Mouse (Mus musculus): ENCODE results near the gene Oasl1. TPM values are rescaled to one million over a fixed set of nuclear protein-coding genes. Genes with fewer than 3 reads are reported as not detected.
"Not testable (repeated sequence)": the region's sequence is repeated elsewhere in the genome, so short reads cannot be mapped to it uniquely, and the experiment has no call there.

Gene Oasl1
- polyA plus RNA-seq, 1 experiment, result 0.42 TPM

DNA sequence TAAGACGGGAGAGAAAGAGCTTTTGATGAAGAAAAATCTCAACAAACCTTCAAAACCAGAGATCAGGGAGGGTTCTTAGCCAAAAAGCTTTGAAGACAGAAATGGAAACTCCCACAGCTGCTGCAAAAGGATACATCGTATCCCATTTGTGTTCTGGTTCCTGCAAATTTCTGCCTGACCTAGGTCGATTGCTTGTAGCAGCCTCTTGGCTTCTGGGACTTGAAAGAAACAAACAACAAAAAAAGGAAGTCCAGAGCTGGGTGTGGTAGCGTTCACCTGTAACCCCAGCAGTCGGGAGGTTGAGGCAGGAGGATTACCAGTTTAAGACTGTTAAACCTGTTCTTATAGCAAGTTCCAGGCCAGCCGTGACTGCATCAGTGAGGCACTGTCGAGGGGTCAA lies 24.2 kb upstream of the Oasl1 start:
- no peak for DNase-seq (ENCODE audit: low read depth)
- TF ChIP-seq POLR2A (IDR thresholded peaks at IDR 0.05; ENCODE audit: borderline replicate concordance, extremely low read depth, insufficient read depth, insufficient read length, poor library complexity, severe bottlenecking), result no peak
- TF ChIP-seq CTCF (IDR thresholded peaks at IDR 0.05; ENCODE audit: borderline replicate concordance, extremely low read depth, insufficient read depth, insufficient read length), result no peak

GRCm38 (mm10) chr5:114902413-114902812 lies 20.6 kb upstream of the Oasl1 start:
- peak; percentile 64 for TF ChIP-seq CTCF (IDR thresholded peaks at IDR 0.05; ENCODE audit: borderline replicate concordance, extremely low read depth, insufficient read depth, insufficient read length)
- no peak for TF ChIP-seq POLR2A (IDR thresholded peaks at IDR 0.05; ENCODE audit: borderline replicate concordance, extremely low read depth, insufficient read depth, insufficient read length, poor library complexity, severe bottlenecking)
- DNase-seq (ENCODE audit: low read depth), result peak; percentile 60

DNA sequence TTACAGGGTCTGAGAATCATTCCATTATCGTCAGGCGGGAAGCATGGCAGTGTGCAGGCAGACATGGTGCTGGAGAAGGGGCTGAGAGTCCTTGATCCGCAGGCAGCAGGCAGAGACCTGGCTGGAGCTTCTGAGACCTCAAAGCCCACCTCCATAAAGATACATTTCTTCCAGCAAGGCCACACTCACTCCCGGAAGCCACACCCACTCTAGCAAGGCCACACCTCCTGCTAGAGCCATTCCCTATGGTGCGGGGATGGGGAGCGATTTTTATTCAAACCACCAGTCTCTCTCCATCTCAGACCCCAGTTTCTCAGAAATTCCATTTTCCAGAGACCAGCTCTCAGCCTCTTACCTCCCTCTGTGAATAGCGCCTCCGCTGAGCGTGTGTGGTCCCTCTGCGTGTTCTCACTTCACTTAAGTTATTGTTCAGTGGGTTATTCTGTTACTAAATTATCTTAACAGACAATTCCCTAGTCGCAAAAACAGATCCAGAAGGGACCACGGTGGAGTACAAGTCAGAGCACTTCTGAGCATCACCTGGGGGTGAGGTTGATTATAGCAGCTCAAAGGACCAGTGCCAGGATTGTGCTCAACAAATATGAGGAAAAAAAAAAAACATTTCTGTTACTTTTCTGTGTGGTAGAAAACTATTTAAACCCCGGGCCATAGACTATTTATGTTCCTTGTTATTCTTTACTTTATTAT lies 14.3 kb upstream of the Oasl1 start:
- no peak for DNase-seq (ENCODE audit: low read depth)
- TF ChIP-seq CTCF (IDR thresholded peaks at IDR 0.05; ENCODE audit: borderline replicate concordance, extremely low read depth, insufficient read depth, insufficient read length) (no peak), POLR2A (IDR thresholded peaks at IDR 0.05; ENCODE audit: borderline replicate concordance, extremely low read depth, insufficient read depth, insufficient read length, poor library complexity, severe bottlenecking) (no peak)

- no peak for DNase-seq (ENCODE audit: low read depth)
- no peak for TF ChIP-seq POLR2A (IDR thresholded peaks at IDR 0.05; ENCODE audit: borderline replicate concordance, extremely low read depth, insufficient read depth, insufficient read length, poor library complexity, severe bottlenecking)
- no peak for TF ChIP-seq CTCF (IDR thresholded peaks at IDR 0.05; ENCODE audit: borderline replicate concordance, extremely low read depth, insufficient read depth, insufficient read length)
Measured at GRCm38 (mm10) chr5:114913686-114914085, 9.4 kb upstream of the Oasl1 start.

DNA sequence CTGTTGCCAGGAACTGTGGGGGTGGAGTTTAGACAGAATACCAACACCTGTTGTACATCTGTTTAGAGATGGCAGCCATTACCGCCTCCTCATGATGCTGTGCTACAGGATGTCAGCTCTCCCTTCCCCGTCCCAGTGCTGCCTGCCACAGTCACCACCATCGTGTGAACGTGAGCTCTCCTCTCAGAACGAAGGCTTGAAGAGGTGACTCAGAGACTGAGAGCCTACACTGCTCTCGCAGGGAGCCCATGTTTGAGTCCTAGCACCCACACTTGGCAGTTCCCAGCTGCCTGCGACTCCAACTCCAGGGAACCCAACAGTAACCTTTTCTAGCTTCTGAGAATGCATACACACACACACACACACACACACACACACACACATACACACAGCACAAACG lies 8.2 kb upstream of the Oasl1 start:
- TF ChIP-seq CTCF (IDR thresholded peaks at IDR 0.05; ENCODE audit: borderline replicate concordance, extremely low read depth, insufficient read depth, insufficient read length) (no peak), POLR2A (IDR thresholded peaks at IDR 0.05; ENCODE audit: borderline replicate concordance, extremely low read depth, insufficient read depth, insufficient read length, poor library complexity, severe bottlenecking) (no peak)
- no peak for DNase-seq (ENCODE audit: low read depth)

GRCm38 (mm10) chr5:114915854-114916253 lies 7.2 kb upstream of the Oasl1 start:
- no peak for DNase-seq (ENCODE audit: low read depth)
- no peak for TF ChIP-seq POLR2A (IDR thresholded peaks at IDR 0.05; ENCODE audit: borderline replicate concordance, extremely low read depth, insufficient read depth, insufficient read length, poor library complexity, severe bottlenecking)
- no peak for TF ChIP-seq CTCF (IDR thresholded peaks at IDR 0.05; ENCODE audit: borderline replicate concordance, extremely low read depth, insufficient read depth, insufficient read length)

DNA sequence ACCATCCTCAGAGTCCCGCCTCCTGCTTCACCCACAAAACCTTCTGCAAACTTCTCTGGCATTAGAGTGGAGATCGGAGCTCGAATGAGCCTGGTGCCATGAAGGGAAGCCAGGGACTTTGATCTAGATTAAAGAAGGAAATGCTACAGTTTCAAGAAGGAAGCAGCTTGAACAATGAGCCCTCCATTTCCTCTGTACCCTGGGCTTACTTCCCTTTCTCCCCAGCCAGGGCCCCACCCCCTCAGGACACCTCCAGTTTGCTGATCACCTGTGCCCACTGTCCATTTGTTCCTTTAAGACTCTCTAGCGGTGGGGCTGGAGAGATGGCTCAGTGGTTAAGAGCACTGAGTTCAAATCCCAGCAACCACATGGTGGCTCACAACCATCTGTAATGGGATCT lies 6.3 kb upstream of the Oasl1 start:
- TF ChIP-seq CTCF (IDR thresholded peaks at IDR 0.05; ENCODE audit: borderline replicate concordance, extremely low read depth, insufficient read depth, insufficient read length) (no peak), POLR2A (IDR thresholded peaks at IDR 0.05; ENCODE audit: borderline replicate concordance, extremely low read depth, insufficient read depth, insufficient read length, poor library complexity, severe bottlenecking) (no peak)
- DNase-seq (ENCODE audit: low read depth), result no peak

DNA sequence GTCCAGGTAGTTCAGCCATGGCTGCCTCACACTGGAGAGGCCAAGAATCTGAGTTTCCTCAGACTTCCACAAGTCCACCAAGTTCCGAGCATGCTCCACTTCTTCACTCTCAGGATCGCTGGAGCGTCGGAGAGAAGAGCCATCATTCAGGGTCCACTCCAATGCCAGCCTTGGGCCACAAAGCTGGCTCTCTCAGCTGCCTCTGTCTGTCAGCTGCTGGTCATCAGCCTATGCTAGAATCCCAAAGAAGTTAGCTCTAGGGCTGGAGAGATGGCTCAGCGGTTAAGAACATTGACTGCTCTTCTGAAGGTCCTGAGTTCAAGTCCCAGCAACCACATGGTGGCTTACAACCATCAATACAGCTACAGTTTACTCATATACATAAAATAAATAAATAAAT lies 5.7 kb upstream of the Oasl1 start:
- DNase-seq (ENCODE audit: low read depth), result not testable (repeated sequence)

DNA sequence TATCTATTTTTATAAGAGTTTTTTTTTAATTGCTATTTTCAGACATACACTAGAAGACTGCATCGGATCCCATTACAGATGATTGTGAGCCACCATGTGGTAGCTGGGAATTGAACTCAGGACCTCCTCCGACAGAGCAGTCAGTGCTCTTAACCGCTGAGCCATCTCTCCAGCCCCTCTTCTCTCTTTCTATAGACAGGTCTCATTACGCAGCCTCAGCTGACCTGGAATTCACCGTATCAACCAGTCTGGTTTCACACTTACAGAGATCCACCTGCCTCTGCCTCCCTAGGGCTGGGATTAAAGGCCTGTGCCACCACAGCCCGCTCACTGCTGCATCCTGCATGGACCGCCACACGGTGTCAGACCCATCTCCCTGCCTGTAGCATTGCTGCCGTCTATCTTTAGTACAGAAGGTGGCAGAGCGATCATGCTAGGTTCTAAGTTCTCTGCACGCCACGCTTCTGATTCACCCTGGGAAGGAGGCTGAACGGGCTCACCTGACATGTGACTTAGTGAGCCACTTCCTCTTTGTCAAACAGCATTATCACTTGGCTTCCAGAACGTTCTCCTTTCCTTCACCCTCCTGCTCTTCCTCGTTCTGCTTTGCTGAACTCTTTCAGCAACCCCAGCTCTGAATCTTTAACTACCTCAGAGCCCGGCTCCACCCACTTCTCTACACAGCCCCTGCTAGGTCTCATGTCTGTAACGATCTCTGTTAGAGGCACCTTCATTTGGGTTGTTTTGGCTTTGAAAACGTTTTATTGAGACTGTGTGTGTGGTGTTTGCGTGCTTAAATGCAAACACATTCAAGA lies 1.3 kb upstream of the Oasl1 start:
- no peak for DNase-seq (ENCODE audit: low read depth)
- no peak for TF ChIP-seq POLR2A (IDR thresholded peaks at IDR 0.05; ENCODE audit: borderline replicate concordance, extremely low read depth, insufficient read depth, insufficient read length, poor library complexity, severe bottlenecking)
- no peak for TF ChIP-seq CTCF (IDR thresholded peaks at IDR 0.05; ENCODE audit: borderline replicate concordance, extremely low read depth, insufficient read depth, insufficient read length)

GRCm38 (mm10) chr5:114922366-114922731 lies 691 bp upstream of the Oasl1 start:
- DNase-seq (ENCODE audit: low read depth), result peak; percentile 17
- TF ChIP-seq CTCF (IDR thresholded peaks at IDR 0.05; ENCODE audit: borderline replicate concordance, extremely low read depth, insufficient read depth, insufficient read length) (no peak), POLR2A (IDR thresholded peaks at IDR 0.05; ENCODE audit: borderline replicate concordance, extremely low read depth, insufficient read depth, insufficient read length, poor library complexity, severe bottlenecking) (no peak)

GRCm38 (mm10) chr5:114926153-114926684 lies 3.2 kb downstream of the Oasl1 start:
- no peak for DNase-seq (ENCODE audit: low read depth)
- TF ChIP-seq CTCF (IDR thresholded peaks at IDR 0.05; ENCODE audit: borderline replicate concordance, extremely low read depth, insufficient read depth, insufficient read length), result no peak
- no peak for TF ChIP-seq POLR2A (IDR thresholded peaks at IDR 0.05; ENCODE audit: borderline replicate concordance, extremely low read depth, insufficient read depth, insufficient read length, poor library complexity, severe bottlenecking)

DNA sequence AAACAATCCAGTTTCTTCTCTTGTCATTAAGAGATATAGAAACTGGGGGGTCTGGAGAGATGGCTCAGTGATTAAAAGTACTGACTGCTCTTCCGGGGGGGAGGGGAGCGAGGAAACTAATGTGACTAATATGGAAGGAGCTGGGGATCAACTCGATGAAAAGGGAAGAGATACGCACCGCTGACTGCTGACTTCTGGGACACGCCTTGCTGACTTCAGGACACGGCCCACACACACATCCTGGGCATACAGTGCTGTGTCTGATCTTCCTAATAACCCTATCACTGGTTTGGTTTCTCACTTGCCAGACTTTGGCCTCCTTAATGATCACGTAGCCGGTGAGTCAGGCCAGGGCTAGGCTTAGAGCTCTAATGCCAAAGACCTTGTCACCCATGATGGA lies 3.7 kb downstream of the Oasl1 start:
- TF ChIP-seq POLR2A (IDR thresholded peaks at IDR 0.05; ENCODE audit: borderline replicate concordance, extremely low read depth, insufficient read depth, insufficient read length, poor library complexity, severe bottlenecking) (no peak), CTCF (IDR thresholded peaks at IDR 0.05; ENCODE audit: borderline replicate concordance, extremely low read depth, insufficient read depth, insufficient read length) (no peak)
- no peak for DNase-seq (ENCODE audit: low read depth)
